28 mouse cellular contexts compared by ENCODE assay signal in genomic region chr8:78807283-78807682, GRCm38 (mm10). TPM values are rescaled to one million over a fixed set of nuclear protein-coding genes. Genes with fewer than 3 reads are reported as not detected.
A peak's percentile ranks its signal among the peaks of the same experiment; 100 is the strongest.
DNase-seq lines count a peak whose midpoint lies in the region; ATAC-seq and TF ChIP-seq lines count a peak whose summit lies in the region.
"Had no signal": no experiment of that assay in that cellular context is flagged by ENCODE, and none has a peak within 500 bp of the region (broad histone marks: within the 10 kb centered on the region; RNA-seq: fewer than 3 reads in every experiment).

No protein-coding gene starts in this region.

- no peaks in the 10 kb centered on the region for H3K27me3 ChIP-seq in liver, embryonic 15.5 days
- no peaks in the 10 kb centered on the region for H3K27me3 ChIP-seq in liver, embryonic 12.5 days (replicated peaks)
- no peaks in the 10 kb centered on the region for H3K27me3 ChIP-seq in stomach, embryonic 15.5 days (replicated peaks)
- H3K27me3 ChIP-seq: CH12.LX; embryonic facial prominence, embryonic 15.5 days; forebrain, embryonic 15.5 days; limb, embryonic 13.5 days; Patski had no signal

- peak; percentile 49 for DNase-seq in adrenal gland, postnatal 14 days
- no peak for DNase-seq in layer of hippocampus, adult 2 months (ENCODE audit: low spot score in 2 of 2)
- no peak for DNase-seq in urinary bladder, postnatal 25 days (ENCODE audit: low spot score)
- DNase-seq: B cell, adult 2 months; cerebellum, adult 8-10 months; kidney, postnatal 4 days; layer of hippocampus, adult 9-11 months; retina, postnatal 1 day; thymus, adult 18-20 months; thymus, postnatal 36 days had no signal

- H3K9ac ChIP-seq in liver, embryonic 15.5 days, result no peak overlapping the region
- H3K9ac ChIP-seq in liver, embryonic 12.5 days, result no peak overlapping the region
- H3K9ac ChIP-seq in stomach, embryonic 15.5 days, result no peak overlapping the region
- H3K9ac ChIP-seq: embryonic facial prominence, embryonic 15.5 days; forebrain, embryonic 15.5 days; limb, embryonic 13.5 days; liver, embryonic 14.5 days had no signal

- H3K9me3 ChIP-seq in liver, embryonic 15.5 days (replicated peaks), result no peaks in the 10 kb centered on the region
- H3K9me3 ChIP-seq in liver, embryonic 12.5 days (replicated peaks), result no peaks in the 10 kb centered on the region
- H3K9me3 ChIP-seq in stomach, embryonic 15.5 days, result no peaks in the 10 kb centered on the region
- H3K9me3 ChIP-seq: embryonic facial prominence, embryonic 15.5 days; forebrain, embryonic 15.5 days; G1E; hindbrain, embryonic 10.5 days; limb, embryonic 13.5 days had no signal

- no peak overlapping the region for H3K4me3 ChIP-seq in liver, embryonic 15.5 days (replicated peaks)
- H3K4me3 ChIP-seq in liver, embryonic 12.5 days, result no peak overlapping the region
- H3K4me3 ChIP-seq in stomach, embryonic 15.5 days (replicated peaks), result no peak overlapping the region
- H3K4me3 ChIP-seq in layer of hippocampus, adult 2 months, result no peak overlapping the region
- H3K4me3 ChIP-seq: embryonic facial prominence, embryonic 15.5 days; forebrain, embryonic 15.5 days; hindbrain, embryonic 10.5 days; left cerebral cortex, adult 2 months; limb, embryonic 13.5 days had no signal

- TF ChIP-seq CTCF in layer of hippocampus, adult 2 months (conservative IDR thresholded peaks at IDR 0.05), result no peak

- H3K4me1 ChIP-seq in liver, embryonic 15.5 days (replicated peaks), result no peaks in the 10 kb centered on the region
- peaks cover 10% of the 10 kb centered on the region for H3K4me1 ChIP-seq in liver, embryonic 12.5 days
- H3K4me1 ChIP-seq in stomach, embryonic 15.5 days, result no peaks in the 10 kb centered on the region
- H3K4me1 ChIP-seq: embryonic facial prominence, embryonic 15.5 days; limb, embryonic 13.5 days had no signal

- H3K27ac ChIP-seq in liver, embryonic 15.5 days (replicated peaks), result 0 out of 2 replicates have a peak overlapping the region, but pooled peaks have one; percentile 38
- no peak overlapping the region for H3K27ac ChIP-seq in liver, embryonic 12.5 days
- H3K27ac ChIP-seq in stomach, embryonic 15.5 days, result no peak overlapping the region
- no peak overlapping the region for H3K27ac ChIP-seq in layer of hippocampus, adult 2 months
- H3K27ac ChIP-seq: embryonic facial prominence, embryonic 15.5 days; forebrain, embryonic 15.5 days; hindbrain, embryonic 10.5 days; left cerebral cortex, adult 2 months; limb, embryonic 13.5 days; liver, embryonic 14.5 days; macrophage had no signal

- WGBS in liver, embryonic 15.5 days (ENCODE audit: insufficient replicate concordance), result 74% methylated on average over 9 of the region's 9 CpGs
- WGBS in liver, embryonic 12.5 days (ENCODE audit: insufficient replicate concordance), result 82% methylated on average over 9 of the region's 9 CpGs
- 76% methylated on average over 9 of the region's 9 CpGs for WGBS in stomach, embryonic 15.5 days

- H3K36me3 ChIP-seq in liver, embryonic 15.5 days (replicated peaks), result peaks cover 66% of the 10 kb centered on the region
- H3K36me3 ChIP-seq in liver, embryonic 12.5 days, result peaks cover 83% of the 10 kb centered on the region
- H3K36me3 ChIP-seq in stomach, embryonic 15.5 days, result peaks cover 40% of the 10 kb centered on the region

- no peak overlapping the region for H3K4me2 ChIP-seq in liver, embryonic 15.5 days
- no peak overlapping the region for H3K4me2 ChIP-seq in liver, embryonic 12.5 days
- H3K4me2 ChIP-seq in stomach, embryonic 15.5 days, result no peak overlapping the region
- H3K4me2 ChIP-seq: embryonic facial prominence, embryonic 15.5 days; forebrain, embryonic 15.5 days; heart, embryonic 11.5 days; limb, embryonic 13.5 days; midbrain, embryonic 11.5 days had no signal

- no peak for ATAC-seq in liver, embryonic 15.5 days (ENCODE audit: insufficient read depth)
- ATAC-seq in liver, embryonic 12.5 days, result no peak
- peak; percentile 52 for ATAC-seq in granulocyte monocyte progenitor cell, adult 5-6 weeks (replicated peaks; ENCODE audit: poor library complexity, severe bottlenecking)
- 0 out of 2 replicates have a peak, but pooled peaks have one; percentile 43 for ATAC-seq in stomach, embryonic 15.5 days (ENCODE audit: insufficient read depth, low FRiP score, low read depth)
- ATAC-seq: forebrain, embryonic 15.5 days; hindbrain, embryonic 16.5 days; intestine, postnatal 0 days; Patski had no signal

RNA-seq across cellular contexts. Expression of gene Lsm6, which starts 13.7 kb away (rescaled TPM):
- polyA plus RNA-seq in liver, embryonic 15.5 days (2015; fragmentation: Nextera tagmentation; extraction: Ambion mirVana), result 80.6 and 90.2 TPM in 2 replicates
- 127 and 135 TPM in 2 replicates for polyA plus RNA-seq in liver, embryonic 12.5 days (2016; fragmentation: Nextera tagmentation; extraction: Ambion mirVana)
- total RNA-seq in adrenal gland, postnatal 14 days (2021), result 120 and 127 TPM in 2 replicates
- 208 and 254 TPM in 2 replicates for total RNA-seq in granulocyte monocyte progenitor cell, adult 5-6 weeks (2014; fragmentation: Nextera tagmentation)
- 228 and 316 TPM in 2 replicates for total RNA-seq in granulocyte monocyte progenitor cell, adult 5-6 weeks (2017)
- 210 and 212 TPM in 2 replicates for polyA plus RNA-seq in stomach, embryonic 15.5 days (2015; fragmentation: Nextera tagmentation; extraction: Ambion mirVana)
- 10 to 100 TPM; 42.6 to 47.6 TPM for total RNA-seq in layer of hippocampus, adult 2 months (2021)

Comparison
In these comparisons a context has a peak if more than half of its experiments do, and no peak if none do; other contexts are left out.
1. ATAC-seq: peak in granulocyte monocyte progenitor cell, adult 5-6 weeks (single experiment) and stomach, embryonic 15.5 days (single experiment); none in liver, embryonic 15.5 days (single experiment) and liver, embryonic 12.5 days (single experiment).